Mouse (Mus musculus): ENCODE measurements around the gene Amacr.

DNA sequence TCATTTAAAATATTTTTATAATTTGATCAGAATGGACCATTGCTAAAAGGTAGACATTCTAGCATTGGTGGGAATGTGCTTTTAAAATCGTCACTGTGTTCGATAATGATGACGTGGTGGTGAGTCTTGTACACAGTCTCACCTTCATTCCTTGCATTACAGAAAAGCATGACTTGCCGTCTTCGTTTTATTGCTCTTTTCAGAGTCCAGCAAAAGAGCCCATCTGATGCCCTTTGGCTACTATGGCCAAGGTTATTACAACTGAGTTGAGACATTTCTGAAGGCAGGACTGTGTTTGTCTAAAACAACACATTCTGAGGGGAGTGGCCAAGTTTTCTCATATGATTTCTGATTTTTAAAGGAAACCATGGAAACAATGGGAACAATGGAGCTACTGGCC, 21.3 kb upstream of the Amacr start:
- TF ChIP-seq CTCF (conservative IDR thresholded peaks at IDR 0.05; ENCODE audit: low read length), result no peak
- TF ChIP-seq POU5F1 (IDR thresholded peaks at IDR 0.05; ENCODE audit: borderline replicate concordance, low read length), result no peak
- no peak for TF ChIP-seq NANOG (IDR thresholded peaks at IDR 0.05; ENCODE audit: borderline replicate concordance, low read length)

Measured in E14TG2a.4 (cell line).